Mouse (Mus musculus): ENCODE data around the gene Pim2. TPM values are rescaled to one million over a fixed set of nuclear protein-coding genes. Genes with fewer than 3 reads are reported as not detected.
A peak's percentile ranks its signal among the peaks of the same experiment; 100 is the strongest.
"Not testable (repeated sequence)": the region's sequence is repeated elsewhere in the genome, so short reads cannot be mapped to it uniquely, and the experiment has no call there.

Pim2 gene
- polyA plus RNA-seq, 1 experiment from 2014 or later, result 3.1 TPM

- Histone ChIP-seq H3K4me2 (ENCODE audit: low read depth, low read length) (peak overlapping the region; percentile 52), H3K27me3 (ENCODE audit: control insufficient read depth, insufficient read depth, low read depth, low read length) (no peaks in the 10 kb centered on the region), H3K9me3 (replicated peaks; ENCODE audit: control insufficient read depth, low read length) (no peaks in the 10 kb centered on the region), H3K9ac (ENCODE audit: low read depth, low read length) (peak overlapping the region; percentile 58), H3K27ac (ENCODE audit: low read length) (peak overlapping the region; percentile 87; the same call in 1 of the 2 replicates), H3K4me1 (ENCODE audit: control insufficient read depth, low read depth, low read length) (peaks cover 4% of the 10 kb centered on the region), H3K4me3 (ENCODE audit: low read depth, low read length) (peak overlapping the region; percentile 78), H3K36me3 (ENCODE audit: control insufficient read depth, insufficient read depth) (peaks cover 3% of the 10 kb centered on the region)
- 28% methylated on average over 13 of the region's 13 CpGs for WGBS (ENCODE audit: insufficient replicate concordance)
- no peak for ATAC-seq (ENCODE audit: low read depth)
Observed at GRCm38 (mm10) chrX:7898211-7898610, 20.1 kb downstream of the Pim2 start.

DNA sequence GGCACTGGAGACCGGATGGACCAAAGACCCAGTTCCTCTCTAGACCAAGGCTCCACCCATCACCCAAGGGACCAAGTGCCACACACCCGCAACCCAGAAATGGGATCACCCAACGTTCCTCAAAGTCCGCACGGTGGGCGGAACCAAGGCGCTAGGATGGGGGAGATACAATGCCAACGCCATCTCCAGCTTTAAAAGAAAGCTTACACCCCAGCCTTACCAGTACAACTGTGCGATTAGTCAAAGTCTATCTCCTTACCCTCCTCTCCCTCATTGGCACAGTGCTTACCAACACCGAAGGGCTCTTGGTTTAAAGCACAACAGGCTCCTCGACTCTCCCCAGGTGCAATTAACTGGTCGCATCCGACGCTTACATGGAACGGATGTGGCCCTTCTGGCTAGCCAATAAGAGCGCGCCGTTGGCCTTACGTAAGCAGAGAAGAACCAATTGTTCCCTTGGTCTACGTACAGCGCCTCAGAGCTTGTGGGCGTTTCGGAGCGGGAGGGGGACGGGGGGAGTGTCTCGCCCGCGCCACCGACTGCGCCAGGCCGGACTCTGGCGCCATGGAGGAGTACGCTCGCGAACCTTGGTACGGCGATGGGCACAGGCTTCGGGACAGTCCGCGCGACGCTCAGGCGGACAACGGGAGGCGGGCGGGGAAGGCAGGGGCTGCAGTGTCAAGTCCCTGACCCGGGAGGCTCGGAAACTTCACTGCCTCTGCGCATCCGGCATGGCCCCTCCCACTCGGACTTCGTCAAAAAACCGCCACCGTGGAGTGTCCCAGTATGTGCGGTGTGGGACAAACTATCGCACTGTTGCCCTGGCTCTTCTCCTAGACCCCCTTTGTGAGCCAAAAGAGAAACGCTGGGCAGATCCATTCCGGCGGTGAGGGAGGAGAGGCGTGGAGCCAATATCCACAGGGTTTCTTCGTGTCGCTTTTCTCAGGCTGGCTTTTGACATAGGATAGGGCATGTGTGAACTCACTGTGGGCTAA is 21.1 kb downstream of the Pim2 start, which contains the start of the genes Pqbp1 and Timm17b:
TSS of gene Pqbp1 (minus strand) at position 390 of the 995 bp plus-strand sequence.
TSS of gene Timm17b (plus strand) at position 478 of the 995 bp plus-strand sequence.
- Histone ChIP-seq H3K9ac (ENCODE audit: low read depth, low read length) (peak within 1 kb of the TSS; percentile 74), H3K9me3 (replicated peaks; ENCODE audit: control insufficient read depth, low read length) (no peaks in the 10 kb centered on the region), H3K4me2 (ENCODE audit: low read depth, low read length) (peak within 1 kb of the TSS; percentile 84), H3K4me3 (ENCODE audit: low read depth, low read length) (peak within 1 kb of the TSS; percentile 78), H3K4me1 (ENCODE audit: control insufficient read depth, low read depth, low read length) (peaks cover 4% of the 10 kb centered on the region), H3K27ac (ENCODE audit: low read length) (peak within 1 kb of the TSS; percentile 87), H3K27me3 (ENCODE audit: control insufficient read depth, insufficient read depth, low read depth, low read length) (no peaks in the 10 kb centered on the region), H3K36me3 (ENCODE audit: control insufficient read depth, insufficient read depth) (peaks cover 3% of the 10 kb centered on the region)
- peak; percentile 99 for ATAC-seq (ENCODE audit: low read depth)
- 12% methylated on average over 58 of the region's 62 CpGs for WGBS (ENCODE audit: insufficient replicate concordance)

DNA sequence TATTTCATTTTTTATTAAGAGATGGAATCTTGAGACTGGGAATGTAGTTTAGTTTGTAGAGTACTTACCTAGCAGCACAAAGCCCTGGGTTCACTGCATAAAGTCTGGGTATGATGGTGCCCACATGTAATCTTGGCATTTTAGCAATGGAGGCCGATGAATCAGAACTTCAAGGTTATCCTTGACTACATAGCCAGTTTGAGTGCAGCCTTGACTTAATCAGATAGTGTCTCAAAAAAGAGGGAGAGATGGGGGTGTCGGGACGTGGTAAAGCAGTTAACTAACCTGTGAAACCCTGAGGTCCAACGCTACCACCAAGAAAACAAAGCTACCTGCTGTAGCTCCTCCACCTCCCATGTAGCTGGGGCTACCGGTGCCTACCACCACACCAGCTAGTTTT is 26.4 kb downstream of the Pim2 start:
- 71% methylated on average over 5 of the region's 5 CpGs for WGBS (ENCODE audit: insufficient replicate concordance)
- ATAC-seq (ENCODE audit: low read depth), result no peak
- Histone ChIP-seq H3K4me3 (ENCODE audit: low read depth, low read length) (no peak overlapping the region), H3K9ac (ENCODE audit: low read depth, low read length) (no peak overlapping the region), H3K4me2 (ENCODE audit: low read depth, low read length) (no peak overlapping the region), H3K27me3 (ENCODE audit: control insufficient read depth, insufficient read depth, low read depth, low read length) (no peaks in the 10 kb centered on the region), H3K9me3 (replicated peaks; ENCODE audit: control insufficient read depth, low read length) (no peaks in the 10 kb centered on the region), H3K27ac (ENCODE audit: low read length) (no peak overlapping the region), H3K4me1 (ENCODE audit: control insufficient read depth, low read depth, low read length) (no peaks in the 10 kb centered on the region; the same call in 1 of the 2 replicates), H3K36me3 (ENCODE audit: control insufficient read depth, insufficient read depth) (no peaks in the 10 kb centered on the region)

GRCm38 (mm10) chrX:7907735-7908134 is 29.7 kb downstream of the Pim2 start, which contains the start of gene Gm10491:
Gene Gm10491 (minus strand): TSS chrX:7907835.
- H3K4me3 ChIP-seq (ENCODE audit: low read depth, low read length), result no peak within 1 kb of the TSS
- no peaks in the 10 kb centered on the region for H3K9me3 ChIP-seq (replicated peaks; ENCODE audit: control insufficient read depth, low read length)
- H3K9ac ChIP-seq (ENCODE audit: low read depth, low read length), result no peak within 1 kb of the TSS
- no peak within 1 kb of the TSS for H3K4me2 ChIP-seq (ENCODE audit: low read depth, low read length)
- 57% methylated on average over 5 of the region's 5 CpGs for WGBS (ENCODE audit: insufficient replicate concordance)
- no peaks in the 10 kb centered on the region for H3K27me3 ChIP-seq (ENCODE audit: control insufficient read depth, insufficient read depth, low read depth, low read length)
- H3K27ac ChIP-seq (ENCODE audit: low read length), result no peak within 1 kb of the TSS
- no peak for ATAC-seq (ENCODE audit: low read depth)
- H3K4me1 ChIP-seq (ENCODE audit: control insufficient read depth, low read depth, low read length), result no peaks in the 10 kb centered on the region
- H3K36me3 ChIP-seq (ENCODE audit: control insufficient read depth, insufficient read depth), result no peaks in the 10 kb centered on the region

GRCm38 (mm10) chrX:7909242-7909641 is 31.2 kb downstream of the Pim2 start, which contains the start of gene Gm10490:
Gene Gm10490 (plus strand): TSS chrX:7909542.
- not testable (repeated sequence) for H3K9ac ChIP-seq (ENCODE audit: low read depth, low read length); ATAC-seq (ENCODE audit: low read depth); H3K4me2 ChIP-seq (ENCODE audit: low read depth, low read length); H3K4me1 ChIP-seq (ENCODE audit: control insufficient read depth, low read depth, low read length); H3K9me3 ChIP-seq (replicated peaks; ENCODE audit: control insufficient read depth, low read length); H3K4me3 ChIP-seq (ENCODE audit: low read depth, low read length); H3K36me3 ChIP-seq (ENCODE audit: control insufficient read depth, insufficient read depth); H3K27ac ChIP-seq (ENCODE audit: low read length); H3K27me3 ChIP-seq (ENCODE audit: control insufficient read depth, insufficient read depth, low read depth, low read length)
- whole genome bisulfite sequencing (ENCODE audit: insufficient replicate concordance), result 71% methylated on average over 4 of the region's 4 CpGs

DNA sequence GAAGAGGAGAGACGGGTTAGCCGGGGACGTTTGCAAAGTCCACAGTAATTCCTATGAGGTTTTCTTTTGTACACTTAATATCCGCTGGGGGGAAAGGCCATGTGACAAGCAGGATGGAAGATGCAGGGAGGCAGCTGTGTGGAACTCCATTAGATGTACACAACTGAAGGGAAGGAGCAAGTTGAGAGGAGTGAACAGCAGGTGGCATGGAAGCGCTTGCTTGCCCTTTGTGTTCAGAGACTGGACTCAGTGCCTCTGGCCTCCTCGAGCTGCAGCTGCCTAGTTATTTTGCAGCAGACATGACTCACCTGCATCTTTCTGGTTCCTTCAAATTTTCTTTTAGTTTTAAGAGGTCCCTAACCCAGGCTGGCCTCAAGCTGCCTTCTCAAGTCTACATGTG is 32.4 kb downstream of the Pim2 start:
- Histone ChIP-seq H3K9ac (ENCODE audit: low read depth, low read length) (no peak overlapping the region), H3K27me3 (ENCODE audit: control insufficient read depth, insufficient read depth, low read depth, low read length) (no peaks in the 10 kb centered on the region), H3K36me3 (ENCODE audit: control insufficient read depth, insufficient read depth) (no peaks in the 10 kb centered on the region), H3K27ac (ENCODE audit: low read length) (no peak overlapping the region), H3K9me3 (replicated peaks; ENCODE audit: control insufficient read depth, low read length) (no peaks in the 10 kb centered on the region), H3K4me3 (ENCODE audit: low read depth, low read length) (no peak overlapping the region), H3K4me1 (ENCODE audit: control insufficient read depth, low read depth, low read length) (no peaks in the 10 kb centered on the region), H3K4me2 (ENCODE audit: low read depth, low read length) (no peak overlapping the region)
- whole genome bisulfite sequencing (ENCODE audit: insufficient replicate concordance), result 49% methylated on average over 6 of the region's 6 CpGs
- no peak for ATAC-seq (ENCODE audit: low read depth)

GRCm38 (mm10) chrX:7915669-7916068 is 37.6 kb downstream of the Pim2 start:
- H3K36me3 ChIP-seq (ENCODE audit: control insufficient read depth, insufficient read depth); H3K4me2 ChIP-seq (ENCODE audit: low read depth, low read length); H3K4me1 ChIP-seq (ENCODE audit: control insufficient read depth, low read depth, low read length); H3K9me3 ChIP-seq (replicated peaks; ENCODE audit: control insufficient read depth, low read length); H3K27ac ChIP-seq (ENCODE audit: low read length); ATAC-seq (ENCODE audit: low read depth); H3K4me3 ChIP-seq (ENCODE audit: low read depth, low read length); H3K9ac ChIP-seq (ENCODE audit: low read depth, low read length): not testable (repeated sequence)
- 18% methylated on average over 3 of the region's 3 CpGs for WGBS (ENCODE audit: insufficient replicate concordance)
- peaks cover 19% of the 10 kb centered on the region for H3K27me3 ChIP-seq (ENCODE audit: control insufficient read depth, insufficient read depth, low read depth, low read length)

- H3K27ac ChIP-seq (ENCODE audit: low read length); H3K4me1 ChIP-seq (ENCODE audit: control insufficient read depth, low read depth, low read length); H3K4me2 ChIP-seq (ENCODE audit: low read depth, low read length); ATAC-seq (ENCODE audit: low read depth); H3K4me3 ChIP-seq (ENCODE audit: low read depth, low read length); H3K9me3 ChIP-seq (replicated peaks; ENCODE audit: control insufficient read depth, low read length); H3K36me3 ChIP-seq (ENCODE audit: control insufficient read depth, insufficient read depth); H3K9ac ChIP-seq (ENCODE audit: low read depth, low read length): not testable (repeated sequence)
- H3K27me3 ChIP-seq (ENCODE audit: control insufficient read depth, insufficient read depth, low read depth, low read length), result peaks cover 42% of the 10 kb centered on the region
- 52% methylated on average over 6 of the region's 6 CpGs for WGBS (ENCODE audit: insufficient replicate concordance)
Observed at GRCm38 (mm10) chrX:7917960-7918359, 39.9 kb downstream of the Pim2 start.

Measured in liver, embryonic 16.5 days (tissue).